Mouse (Mus musculus): Measurements from ENCODE around the gene Gm10188.

DNA sequence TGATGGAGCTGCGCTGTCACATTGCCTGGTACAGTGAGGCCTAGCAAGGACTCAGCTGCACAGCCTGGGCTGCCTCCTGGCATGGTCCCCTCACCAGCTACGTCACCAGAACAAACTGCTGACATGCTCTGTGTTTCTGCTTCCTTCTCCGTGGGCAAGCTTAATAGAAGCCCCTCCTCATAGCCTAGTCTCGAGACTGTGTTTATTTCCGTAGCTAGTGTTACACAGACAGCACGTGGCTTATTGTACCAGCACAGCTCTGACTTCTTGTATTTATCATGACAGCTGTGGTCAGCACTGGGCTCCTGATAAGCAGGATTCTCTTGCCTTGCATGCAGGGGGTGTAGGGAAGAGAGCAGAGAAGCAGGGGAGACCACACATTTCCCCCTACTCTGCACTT, 16.6 kb upstream of the Gm10188 start:
- TF ChIP-seq CTCF (IDR thresholded peaks at IDR 0.05; ENCODE audit: insufficient read depth, low read depth, low read length) = no peak
- no peak for TF ChIP-seq POLR2A (IDR thresholded peaks at IDR 0.05; ENCODE audit: insufficient read depth, low read depth, low read length)

Measured in olfactory bulb, adult 2 months (tissue).